Mouse (Mus musculus): Measurements from ENCODE around the gene Med27.

The Med27 gene

DNA sequence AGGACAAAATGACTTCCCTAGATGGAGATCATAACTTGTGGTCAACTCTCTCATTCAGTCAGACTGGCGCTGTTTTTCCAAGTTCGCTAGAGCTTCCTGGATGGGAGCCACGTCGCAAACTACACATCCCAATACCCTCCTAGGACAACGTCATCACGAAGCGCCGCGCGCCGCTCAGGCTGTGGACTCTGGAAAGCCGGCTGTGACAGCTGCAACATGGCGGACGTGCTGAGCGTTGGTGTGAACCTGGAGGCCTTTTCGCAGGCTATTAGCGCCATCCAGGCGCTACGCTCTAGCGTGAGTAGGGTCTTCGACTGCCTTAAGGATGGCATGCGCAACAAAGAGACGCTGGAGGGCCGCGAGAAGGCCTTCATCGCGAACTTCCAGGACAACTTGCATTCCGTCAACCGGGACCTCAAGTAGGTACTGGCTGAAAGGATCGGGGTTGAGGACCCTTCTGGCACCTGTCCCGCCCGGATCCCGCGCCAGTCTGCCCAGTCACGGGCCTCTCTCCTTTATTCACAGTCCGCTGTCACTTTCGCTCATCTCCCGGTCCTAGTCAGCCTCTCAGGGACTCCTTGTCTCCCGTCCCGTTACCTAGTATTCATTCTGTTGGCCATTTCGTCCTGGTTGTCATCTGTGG, at the start of gene Med27:
Gene Med27 (plus strand): TSS at position 191 of the 643 bp plus-strand sequence.
- peak; percentile 89 to 96 for DNase-seq (ENCODE audit: low spot score in 2 of 2)

DNA sequence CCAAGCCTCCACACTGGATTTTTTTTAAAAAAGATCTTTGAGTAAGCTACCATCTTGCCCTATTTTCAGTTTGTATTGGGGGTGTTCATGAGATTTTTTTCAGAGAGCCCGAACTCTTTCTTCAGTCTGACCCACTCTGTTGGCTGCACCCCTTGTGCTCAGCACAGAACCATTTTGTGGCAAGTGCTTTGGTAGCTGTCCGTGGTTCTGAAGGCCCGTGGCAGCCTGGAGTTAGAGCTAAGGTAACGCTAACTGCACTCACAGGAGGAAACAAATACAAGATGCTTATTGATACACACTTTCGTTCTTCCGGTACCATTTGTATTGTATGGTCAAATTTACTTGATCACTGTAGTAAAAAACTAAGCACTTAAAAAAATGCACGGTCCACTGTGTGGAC, 36.7 kb upstream of the Med27 start:
- DNase-seq (ENCODE audit: low spot score in 2 of 2), result no peak

DNA sequence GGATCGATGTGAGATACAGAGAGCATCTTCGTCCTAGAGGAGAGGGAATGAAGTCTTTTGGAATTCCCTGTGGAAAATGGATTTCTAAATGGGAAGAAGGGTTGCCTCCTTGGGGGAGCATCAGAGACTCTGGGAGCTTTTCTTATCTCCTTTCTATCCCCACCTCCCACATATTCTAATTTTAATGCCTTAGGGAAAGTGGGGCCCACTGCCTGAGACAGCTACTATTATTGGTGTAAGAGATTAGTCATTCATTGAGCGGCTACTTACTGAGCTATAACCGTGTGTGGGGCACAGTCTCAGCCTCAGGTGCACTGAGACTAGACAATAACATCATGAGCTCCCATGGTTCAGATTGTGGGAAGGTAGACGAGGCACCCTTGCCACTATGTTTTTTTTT, 34.6 kb upstream of the Med27 start:
- no peak for DNase-seq (ENCODE audit: low spot score in 2 of 2)

DNA sequence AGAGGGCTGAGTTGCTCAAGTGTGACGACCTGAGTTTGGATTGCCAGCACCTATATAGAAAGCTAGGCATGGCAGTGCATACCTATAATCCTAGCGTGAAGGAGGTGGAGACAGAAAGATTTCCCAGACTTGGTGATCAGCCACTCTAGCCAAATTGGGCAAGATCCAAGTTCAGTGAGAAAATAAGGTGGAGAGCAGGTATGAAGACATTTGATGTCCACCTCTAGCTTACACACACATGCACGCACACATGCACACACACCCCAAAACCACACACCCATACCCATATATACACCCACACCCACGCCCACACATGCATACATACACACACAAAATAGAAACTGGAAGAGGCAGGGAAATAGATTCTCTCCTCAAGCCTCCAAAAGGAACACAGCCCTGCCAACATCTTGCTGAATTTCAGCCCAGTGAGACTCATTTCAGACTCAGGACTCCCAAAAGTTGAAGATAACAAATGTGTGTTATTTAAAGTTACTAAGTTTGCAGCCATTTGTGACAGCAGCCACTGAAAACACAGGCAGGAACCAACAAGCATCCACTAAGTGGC, 28.6 kb upstream of the Med27 start:
- no peak for DNase-seq (ENCODE audit: low spot score in 2 of 2)

DNA sequence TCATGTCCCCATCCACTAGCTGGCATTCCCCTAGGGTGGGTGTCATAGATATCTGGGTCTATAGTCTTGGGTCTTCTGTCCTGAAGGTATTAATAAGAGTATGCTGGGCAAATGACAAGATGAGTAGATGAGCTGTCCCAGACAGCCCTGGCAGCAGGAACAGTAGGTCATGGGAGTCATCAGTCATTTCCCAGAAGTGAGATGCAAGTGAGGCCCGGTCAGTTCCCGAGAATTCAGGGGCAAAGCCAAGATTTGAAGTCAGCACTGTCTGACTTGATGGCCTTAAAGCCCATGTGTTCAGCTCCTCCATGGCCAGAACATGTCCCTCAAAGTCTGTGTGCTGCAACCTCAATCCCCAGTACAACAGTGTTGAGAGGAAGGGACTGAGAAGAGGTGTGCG, 28.0 kb upstream of the Med27 start:
- DNase-seq (ENCODE audit: low spot score in 2 of 2), result no peak

DNA sequence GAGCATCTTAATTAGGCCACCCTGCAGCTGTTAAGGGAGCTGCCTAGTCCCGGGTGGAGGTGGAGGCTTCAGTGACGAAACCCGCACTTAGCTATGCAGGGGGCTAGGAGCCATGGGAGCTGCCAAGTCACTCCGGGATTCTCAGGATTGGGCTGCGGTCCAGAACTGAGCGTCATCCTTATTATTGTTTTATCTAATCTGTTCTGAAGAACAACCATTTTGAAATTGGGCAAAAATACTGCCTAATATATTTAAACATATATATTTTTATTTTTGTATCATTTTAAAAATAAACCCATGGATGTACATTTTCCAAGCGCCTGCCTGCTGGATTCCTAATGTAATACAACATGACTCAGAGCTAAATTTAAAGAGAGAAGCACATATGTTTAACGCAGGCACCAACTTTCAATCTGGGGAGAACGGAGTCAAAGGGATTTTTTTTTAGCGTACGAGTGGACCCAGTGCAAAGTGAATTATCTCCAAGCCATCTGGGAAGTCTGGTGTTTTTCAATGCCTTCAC, 26.3 kb upstream of the Med27 start:
- peak in 1 of 2 experiments; percentile 34 for DNase-seq (ENCODE audit: low spot score in 2 of 2)

DNA sequence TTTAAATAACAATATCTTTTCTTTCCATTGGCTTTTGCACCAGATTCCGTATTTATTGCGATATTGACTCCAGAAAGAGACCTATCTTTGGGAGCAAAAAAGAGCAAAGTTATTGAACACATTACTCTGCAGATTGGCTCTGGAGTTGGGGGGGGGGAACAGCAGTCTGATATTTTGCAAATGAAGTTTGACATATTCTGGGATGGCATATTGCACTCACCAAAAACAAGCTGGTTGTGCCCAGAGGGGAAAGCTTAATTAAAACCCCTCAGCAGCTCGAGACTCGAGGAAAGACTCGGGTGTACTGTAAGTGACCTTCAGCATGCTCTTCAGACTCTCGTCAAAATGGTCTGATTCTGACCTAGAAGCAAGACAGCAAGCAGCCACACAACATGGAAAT, 25.8 kb upstream of the Med27 start:
- no peak for DNase-seq (ENCODE audit: low spot score in 2 of 2)

DNA sequence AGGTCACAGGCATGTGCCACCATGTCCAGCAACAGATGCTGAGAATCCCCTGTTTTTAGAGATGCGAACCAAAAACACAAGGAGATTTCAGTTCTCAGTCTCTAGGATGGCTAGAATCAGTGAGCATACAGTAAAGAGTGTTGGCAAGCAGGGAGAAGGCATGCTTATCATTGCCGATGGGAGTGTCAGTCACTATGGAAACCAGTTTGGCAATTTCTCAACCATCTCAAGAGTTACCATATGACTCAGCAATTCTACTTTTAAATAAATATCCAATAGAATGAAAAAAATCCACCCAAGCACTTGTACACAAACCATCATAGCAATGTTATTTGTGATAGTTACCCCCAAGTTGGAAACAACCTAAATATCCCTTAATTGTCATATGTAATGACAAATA, 22.2 kb upstream of the Med27 start:
- no peak for DNase-seq (ENCODE audit: low spot score in 2 of 2)

DNA sequence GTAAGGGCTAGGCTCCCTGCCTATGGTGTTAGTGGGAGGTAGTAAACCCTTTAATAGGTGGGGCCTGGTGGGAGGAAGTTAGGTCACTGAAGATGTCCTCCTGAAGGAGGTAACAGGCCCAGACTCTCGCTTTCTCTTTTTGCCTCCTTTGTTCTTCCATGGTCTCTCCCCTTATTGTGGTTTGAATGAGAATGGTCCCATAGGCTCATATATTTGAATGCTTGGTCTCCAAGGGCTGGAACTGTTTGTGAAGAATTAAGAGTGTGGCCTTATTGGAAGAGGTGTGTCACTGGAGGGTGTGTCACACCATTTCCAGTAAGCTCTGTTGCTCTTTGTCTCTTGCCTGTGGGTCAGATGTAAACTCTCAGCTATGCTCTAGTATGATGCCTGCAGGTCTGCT, 16.1 kb upstream of the Med27 start:
- no peak for DNase-seq (ENCODE audit: low spot score in 2 of 2)

DNA sequence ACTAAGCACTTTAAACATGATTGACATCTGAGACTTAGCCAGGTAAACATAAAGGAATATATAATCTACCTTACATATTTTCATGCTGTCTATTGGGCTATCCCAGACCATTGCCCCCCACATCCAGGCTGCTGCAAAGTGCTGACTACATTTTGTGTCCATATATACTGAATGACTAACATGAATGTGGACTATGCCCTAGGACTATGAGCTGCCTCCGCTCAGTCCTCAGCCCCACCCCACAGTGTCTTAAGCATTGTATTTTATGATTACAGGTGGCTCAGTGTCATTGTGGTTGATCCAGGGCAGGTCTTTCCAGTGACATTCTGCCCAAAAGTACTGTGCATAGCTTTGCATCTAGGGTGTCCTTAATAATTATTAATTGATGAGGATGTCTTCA, 8.2 kb upstream of the Med27 start:
- no peak for DNase-seq (ENCODE audit: low spot score in 2 of 2)

DNA sequence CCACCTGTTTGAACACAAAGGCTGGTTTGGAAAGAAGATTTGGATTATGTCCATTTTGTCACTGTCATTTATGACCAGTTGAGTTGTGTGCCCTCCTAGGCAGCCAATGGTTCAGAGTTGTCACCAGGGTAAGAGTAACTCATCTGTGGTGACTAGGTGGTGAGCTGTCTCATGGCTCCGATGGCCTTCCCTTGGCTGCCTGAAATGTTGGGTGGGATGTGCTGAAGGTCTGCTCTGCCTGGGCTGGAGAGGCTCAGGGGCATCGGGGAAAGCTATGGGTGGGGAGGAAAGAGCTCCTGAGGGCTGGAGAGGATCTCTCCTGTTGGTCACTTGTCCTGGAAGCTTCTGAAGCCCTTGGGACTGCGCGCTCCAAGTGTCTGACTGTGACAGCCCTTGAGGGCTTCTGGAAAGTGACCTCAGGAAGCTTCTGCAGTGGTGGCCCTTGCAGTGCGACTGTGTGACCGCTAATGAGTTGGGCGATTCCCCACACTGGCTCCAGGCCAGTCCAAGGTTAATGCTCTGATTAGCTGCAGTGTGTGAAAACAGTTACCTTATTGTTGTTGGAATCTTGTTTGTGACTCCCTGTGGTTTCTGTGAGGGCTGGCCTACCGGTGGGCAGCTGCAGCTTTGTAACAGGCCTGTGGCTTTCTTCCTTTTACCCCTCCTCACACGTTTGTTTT, 12.2 kb downstream of the Med27 start:
- DNase-seq (ENCODE audit: low spot score in 2 of 2), result no peak

DNA sequence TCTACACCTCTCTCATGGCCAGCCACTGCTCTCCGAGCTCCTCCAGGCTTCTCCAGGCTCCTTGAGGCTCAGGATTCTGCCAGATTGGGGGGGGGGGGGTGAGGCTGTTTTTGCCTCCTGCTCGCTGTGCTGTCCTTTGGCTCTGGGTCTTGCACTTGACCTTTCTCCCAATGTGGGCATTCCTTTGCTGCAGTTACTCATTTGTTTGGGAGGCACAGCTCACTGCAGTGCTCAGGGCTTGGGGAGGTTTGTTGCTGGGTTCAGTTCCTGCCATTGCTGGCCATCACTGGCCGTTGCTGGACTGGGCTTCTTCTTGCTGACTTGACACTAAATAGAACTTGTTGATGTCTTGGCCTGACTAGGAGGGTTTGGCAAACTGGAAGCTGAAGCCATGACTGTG, 14.3 kb downstream of the Med27 start:
- DNase-seq (ENCODE audit: low spot score in 2 of 2), result no peak

DNA sequence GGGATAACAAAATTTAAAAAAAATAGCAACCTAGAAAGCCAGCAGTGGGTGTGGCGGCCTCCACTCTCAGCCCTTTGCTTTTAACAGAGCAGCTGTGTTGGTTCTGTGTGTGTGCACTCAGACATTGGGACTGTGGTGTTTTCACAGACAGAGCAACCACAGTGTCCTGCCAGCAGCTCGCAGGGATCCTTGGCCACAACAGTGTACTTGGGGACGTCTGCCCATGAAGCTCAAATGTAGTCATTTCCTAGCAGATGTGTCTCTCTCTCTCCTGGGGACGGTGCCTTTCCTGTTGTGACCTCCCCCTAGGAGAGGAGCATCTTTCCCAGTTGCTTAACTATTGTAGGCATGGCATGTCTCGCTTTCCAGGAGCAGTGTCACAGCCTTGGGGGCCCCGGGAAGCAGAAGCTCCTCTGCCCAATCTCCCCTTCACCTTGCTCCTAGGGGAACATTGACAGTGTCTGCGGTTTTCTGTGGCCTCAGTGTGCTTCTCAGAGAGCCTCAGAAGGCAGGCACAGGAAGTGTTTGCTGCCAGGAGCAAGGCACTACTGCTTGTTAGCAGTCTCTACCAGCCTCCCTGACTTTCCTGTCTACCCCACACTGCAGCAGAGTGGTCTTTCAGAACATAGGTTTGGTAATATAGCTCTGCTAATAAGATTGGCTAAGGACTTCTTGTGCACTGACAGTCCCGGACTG, 18.5 kb downstream of the Med27 start:
- no peak for DNase-seq (ENCODE audit: low spot score in 2 of 2)

DNA sequence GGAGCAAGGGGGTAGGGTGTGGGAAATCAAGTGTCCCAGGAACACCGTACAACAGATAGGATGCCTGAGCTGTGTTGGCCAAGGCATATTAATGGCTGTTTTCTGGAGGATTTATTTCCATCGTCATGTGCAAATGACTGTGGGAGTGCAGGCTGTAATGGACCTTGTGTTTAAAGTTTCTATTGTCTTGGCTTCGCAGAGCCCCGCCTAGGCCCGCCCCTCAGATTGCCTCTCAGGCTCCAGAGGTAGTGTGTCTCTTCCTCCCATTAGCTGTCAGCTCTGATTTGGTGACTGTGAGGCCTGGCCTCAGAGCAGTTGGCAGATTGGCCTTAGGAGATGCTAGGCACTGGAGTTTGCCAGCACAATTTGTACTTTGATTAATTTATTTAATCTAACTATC, 22.1 kb downstream of the Med27 start:
- DNase-seq (ENCODE audit: low spot score in 2 of 2), result no peak

DNA sequence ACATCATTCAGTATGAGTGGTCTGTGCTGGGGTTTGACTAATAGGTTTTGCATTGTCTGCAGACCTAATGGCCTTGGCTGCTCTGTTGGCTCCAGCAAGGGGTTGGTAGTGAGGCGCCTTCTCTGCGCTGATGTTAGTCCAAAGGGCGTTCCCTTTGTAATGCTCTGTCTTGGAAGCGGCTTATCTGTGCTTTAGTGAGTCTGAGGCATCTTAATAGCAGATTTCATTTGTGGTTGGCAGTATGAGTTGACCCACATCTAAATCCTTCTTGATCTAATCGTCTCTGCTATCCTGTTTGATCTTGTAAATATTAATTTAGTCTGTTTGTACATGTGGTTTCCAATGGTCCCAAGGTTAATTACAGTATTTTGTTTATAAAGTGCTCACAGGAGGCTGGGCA, 25.6 kb downstream of the Med27 start:
- DNase-seq (ENCODE audit: low spot score in 2 of 2), result no peak

DNA sequence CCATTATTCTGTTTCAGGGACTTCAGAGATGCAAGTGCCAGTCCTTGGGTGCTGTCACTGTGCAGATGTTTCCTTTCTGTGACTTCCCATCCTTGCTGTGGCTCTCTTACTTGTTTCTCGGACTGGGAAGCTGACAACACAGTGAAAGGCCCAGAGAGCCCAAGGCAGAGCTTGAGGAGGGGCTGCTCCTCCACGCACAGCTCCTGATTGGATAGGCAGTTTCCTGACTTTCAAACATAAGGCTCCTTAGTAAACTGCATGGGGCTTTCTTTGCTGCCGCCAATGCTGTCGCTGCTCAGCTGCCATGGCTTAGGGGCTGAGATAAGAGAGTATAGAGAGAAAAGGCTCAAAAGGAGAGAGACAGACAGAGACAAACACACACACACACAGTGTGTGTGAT, 35.1 kb downstream of the Med27 start:
- DNase-seq (ENCODE audit: low spot score in 2 of 2), result no peak

DNA sequence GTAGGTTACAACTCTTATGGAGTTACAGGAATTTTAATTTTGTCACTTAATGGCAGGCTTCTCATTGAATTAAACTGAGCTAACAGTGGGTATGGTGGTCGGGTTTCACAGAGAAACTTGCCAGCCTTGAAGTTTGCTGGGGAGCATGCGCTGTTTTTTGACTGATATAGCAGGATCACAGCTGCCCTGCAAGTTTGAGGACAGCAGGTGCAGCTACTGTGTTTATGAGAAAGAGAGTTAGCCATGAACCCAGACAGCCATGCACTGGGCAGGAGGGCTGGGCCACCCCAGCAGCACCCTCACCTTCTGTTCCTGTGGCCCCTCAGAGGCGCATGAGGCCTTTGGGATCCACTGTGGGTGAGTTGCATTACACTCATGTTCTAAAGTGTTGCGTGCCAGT, 36.0 kb downstream of the Med27 start:
- DNase-seq (ENCODE audit: low spot score in 2 of 2), result no peak

DNA sequence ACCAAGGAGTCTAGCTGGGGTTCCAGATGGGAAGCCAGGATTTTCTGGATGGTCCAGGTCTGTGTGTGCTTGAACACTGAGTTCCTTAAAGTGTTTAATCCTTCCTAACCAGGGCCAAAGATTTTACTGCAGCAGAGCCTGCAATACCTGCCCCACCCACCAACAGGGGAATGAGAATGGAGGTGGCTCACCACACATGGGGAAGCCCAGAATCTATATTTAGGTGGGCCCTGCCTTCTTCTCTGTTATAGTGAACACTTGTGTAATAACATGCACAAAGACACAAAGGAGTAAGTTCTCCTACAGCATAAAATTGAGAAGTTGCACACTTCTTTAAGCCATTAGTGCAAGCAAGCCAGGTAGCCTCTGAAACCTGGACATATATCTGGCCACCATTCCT, 36.5 kb downstream of the Med27 start:
- no peak for DNase-seq (ENCODE audit: low spot score in 2 of 2)

DNA sequence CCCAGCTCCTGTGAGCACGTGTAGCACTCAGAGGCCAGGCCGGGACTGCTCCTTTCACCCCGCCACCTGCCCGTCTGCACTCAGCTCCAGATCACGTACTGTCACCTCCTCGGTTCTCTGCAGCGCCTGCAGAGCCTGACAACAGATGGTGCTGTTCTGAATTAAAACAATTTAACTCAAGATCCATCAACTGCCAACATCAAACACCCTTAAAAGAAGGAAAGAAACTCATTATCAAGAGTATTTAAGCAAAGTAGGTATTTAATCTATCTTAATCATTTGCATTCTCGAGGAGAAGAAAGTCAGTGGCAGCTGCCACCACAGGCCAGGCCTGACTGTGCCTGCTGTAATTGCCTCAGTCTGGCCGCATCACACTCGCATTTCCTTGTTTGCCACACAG, 38.8 kb downstream of the Med27 start:
- DNase-seq (ENCODE audit: low spot score in 2 of 2), result no peak

DNA sequence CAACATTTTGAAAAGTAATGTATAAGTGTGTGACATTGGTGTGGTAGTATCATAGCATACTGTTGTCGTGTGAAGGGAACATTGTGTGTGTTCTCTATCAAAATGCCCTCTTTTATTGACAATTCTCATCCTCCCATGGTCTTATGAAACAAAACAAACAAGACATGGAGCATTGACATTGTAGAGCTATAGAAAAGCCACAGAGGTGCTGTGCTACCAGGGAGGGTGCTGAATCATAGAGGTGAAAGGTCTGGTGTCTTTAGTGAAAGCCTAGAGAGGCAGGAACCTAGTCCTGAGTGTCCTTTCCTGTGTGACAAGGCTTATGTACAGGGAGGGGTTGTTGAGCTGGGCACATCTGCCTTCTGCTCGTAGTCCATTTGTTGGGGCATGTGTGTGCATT, 40.6 kb downstream of the Med27 start:
- DNase-seq (ENCODE audit: low spot score in 2 of 2), result no peak

DNA sequence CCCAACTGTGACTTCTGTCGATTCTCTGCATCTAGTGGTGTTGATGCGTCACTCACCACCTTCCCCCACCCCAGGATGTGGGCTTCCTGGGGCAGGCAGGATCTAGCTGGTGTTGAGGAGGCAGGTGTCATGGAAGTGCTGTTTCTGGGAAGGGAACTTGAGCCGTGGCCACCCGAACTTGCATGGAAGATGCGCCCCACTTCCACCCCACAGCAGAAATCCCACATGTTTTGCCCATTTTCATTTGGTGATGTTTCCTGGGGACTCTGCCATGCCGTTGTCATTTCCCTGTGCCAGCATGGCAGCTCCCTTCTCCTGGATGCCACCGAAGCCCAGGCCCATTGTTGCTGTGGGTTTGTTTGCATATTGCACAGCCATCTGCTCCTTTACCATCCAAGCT, 42.3 kb downstream of the Med27 start:
- no peak for DNase-seq (ENCODE audit: low spot score in 2 of 2)

DNA sequence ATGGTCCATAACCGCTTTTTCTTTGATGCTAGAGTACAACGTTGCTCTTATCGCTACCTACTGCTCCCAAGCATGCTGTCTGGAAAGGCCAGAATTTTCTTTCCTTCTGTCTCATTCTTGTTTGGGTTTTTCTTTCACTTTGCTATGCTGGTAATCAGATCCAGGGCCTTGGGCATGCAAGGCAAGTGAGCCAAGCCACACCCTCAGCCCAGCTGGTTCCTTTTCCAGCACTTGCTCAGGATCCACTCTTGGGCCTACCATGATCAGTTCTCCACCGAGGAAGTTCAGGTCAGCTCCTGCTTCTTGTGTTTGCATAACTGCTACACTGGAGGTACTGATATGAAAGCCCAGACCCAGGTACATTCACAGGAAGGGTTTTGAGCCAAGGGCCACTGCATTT, 44.5 kb downstream of the Med27 start:
- no peak for DNase-seq (ENCODE audit: low spot score in 2 of 2)

DNA sequence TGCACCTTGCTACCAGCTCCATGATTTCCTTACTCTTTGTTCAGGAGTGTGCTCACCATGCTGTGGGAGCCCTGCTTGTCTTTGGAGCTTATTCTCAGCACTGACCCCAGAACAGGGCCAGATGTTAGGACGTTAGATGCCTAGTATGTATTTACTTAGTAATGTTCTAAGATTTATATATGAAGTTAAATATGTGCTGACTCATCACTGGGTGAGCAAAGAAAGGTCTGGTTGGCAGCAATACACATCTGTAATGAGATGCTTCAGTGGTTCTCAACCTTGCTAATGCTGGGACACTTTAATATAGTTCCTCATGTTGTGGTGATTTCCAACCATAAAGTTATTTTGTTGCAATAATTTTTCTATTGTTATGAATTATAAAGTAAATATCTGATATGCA, 45.4 kb downstream of the Med27 start:
- no peak for DNase-seq (ENCODE audit: low spot score in 2 of 2)
